Comparison of ENCODE assay signal across 7 mouse cellular contexts in genomic region chr12:24830766-24831152, GRCm38 (mm10). TPM values are rescaled to one million over a fixed set of nuclear protein-coding genes. Genes with fewer than 3 reads are reported as not detected.
DNase-seq lines count a peak whose midpoint lies in the region; ATAC-seq and TF ChIP-seq lines count a peak whose summit lies in the region.

Mboat2 (plus strand) TSS chr12:24830879.

- no peaks in the 10 kb centered on the region for H3K79me2 ChIP-seq in macrophage (ENCODE audit: inconsistent target)

- in situ Hi-C loops in ES-E14 (cut with MboI; ENCODE audit: low sequenced_read_pairs in 2 of 2, unreplicated experiment in 2 of 2): loop anchor here in 1 of 2 experiments (10.0 kb wide), 1 partner anchor 64 kb away; no protein-coding TSS in a partner anchor

- H3K36me3 ChIP-seq in ES-E14 (ENCODE audit: control insufficient read depth, insufficient read depth, low read length, poor library complexity, severe bottlenecking) (no peaks in the 10 kb centered on the region), macrophage (ENCODE audit: inconsistent target) (no peaks in the 10 kb centered on the region)
- no peaks in the 10 kb centered on the region for H3K36me3 ChIP-seq in forebrain, embryonic 13.5 days (ENCODE audit: poor library complexity, severe bottlenecking)
- no peaks in the 10 kb centered on the region for H3K36me3 ChIP-seq in hindbrain, postnatal 0 days (ENCODE audit: insufficient read depth, low read length)

- H3K4me2 ChIP-seq in forebrain, embryonic 13.5 days: peak within 1 kb of the TSS; percentile 70
- peak within 1 kb of the TSS; percentile 62 for H3K4me2 ChIP-seq in hindbrain, postnatal 0 days (ENCODE audit: low read depth, low read length)

- no peaks in the 10 kb centered on the region for H3K27me3 ChIP-seq in forebrain, embryonic 13.5 days
- no peaks in the 10 kb centered on the region for H3K27me3 ChIP-seq in hindbrain, postnatal 0 days (ENCODE audit: insufficient read depth, low read length)

- H3K4me3 ChIP-seq in ES-E14 (ENCODE audit: insufficient read depth in 1 of 2, low read depth in 1 of 2, low read length in 2 of 2, poor library complexity in 1 of 2, severe bottlenecking in 1 of 2) (peak within 1 kb of the TSS; percentile 93 to 94), macrophage (ENCODE audit: inconsistent target) (peak within 1 kb of the TSS; percentile 6; the same call in 1 of the 2 replicates)
- peak within 1 kb of the TSS; percentile 88 for H3K4me3 ChIP-seq in forebrain, embryonic 13.5 days
- H3K4me3 ChIP-seq in hindbrain, postnatal 0 days (ENCODE audit: low read length): peak within 1 kb of the TSS; percentile 90

- intact Hi-C loops in left cerebral cortex, postnatal 10 days (cut with DNase I): loop anchor here (5.0 kb wide), 2 partner anchors 117 to 118 kb away; no protein-coding TSS in a partner anchor

- H3K9me3 ChIP-seq in ES-E14 (ENCODE audit: control insufficient read depth, insufficient read depth, low read depth, low read length): no peaks in the 10 kb centered on the region
- no peaks in the 10 kb centered on the region for H3K9me3 ChIP-seq in forebrain, embryonic 13.5 days (replicated peaks)
- H3K9me3 ChIP-seq in hindbrain, postnatal 0 days (ENCODE audit: low read length): no peaks in the 10 kb centered on the region

- peak within 1 kb of the TSS; percentile 65; the same call in 1 of the 2 replicates for H3K27ac ChIP-seq in ES-E14 (ENCODE audit: insufficient read depth, low read depth, low read length, poor library complexity, severe bottlenecking)
- H3K27ac ChIP-seq in forebrain, embryonic 13.5 days: peak within 1 kb of the TSS; percentile 98
- peak within 1 kb of the TSS; percentile 95 for H3K27ac ChIP-seq in hindbrain, postnatal 0 days
- no peak within 1 kb of the TSS for H3K27ac ChIP-seq in macrophage

- ATAC-seq in forebrain, embryonic 13.5 days: peak; percentile 48
- no peak; the same call in 1 of the 2 replicates for ATAC-seq in hindbrain, postnatal 0 days

- DNase-seq in ES-E14 (ENCODE audit: low read depth, low spot score): peak; percentile 30
- DNase-seq in adrenal gland, adult 2 months: peak; percentile 64
- DNase-seq in hindbrain, postnatal 0 days (ENCODE audit: low spot score): peak; percentile 60
- DNase-seq in left cerebral cortex, postnatal 10 days (ENCODE audit: extremely low spot score in 1 of 2, low spot score in 2 of 2): peak in 1 of 2 experiments; percentile 70
- DNase-seq in spleen, adult 12 weeks (ENCODE audit: low spot score): peak; percentile 39

- H3K4me1 ChIP-seq in ES-E14 (ENCODE audit: control insufficient read depth in 2 of 2, insufficient read depth in 2 of 2, low read length in 2 of 2, poor library complexity in 1 of 2): peaks cover 0 to 3% of the 10 kb centered on the region in 2 experiments; a peak in 1 of 4 replicates
- peaks cover 47% of the 10 kb centered on the region for H3K4me1 ChIP-seq in forebrain, embryonic 13.5 days
- peaks cover 7% of the 10 kb centered on the region; the same call in 1 of the 2 replicates for H3K4me1 ChIP-seq in hindbrain, postnatal 0 days (ENCODE audit: insufficient read depth, low read length)

- no peak for TF ChIP-seq CTCF in hindbrain, postnatal 0 days (IDR thresholded peaks at IDR 0.05; ENCODE audit: low read depth)

- under 1% methylated on average over 24 of the region's 24 CpGs for WGBS in forebrain, embryonic 13.5 days
- WGBS in hindbrain, postnatal 0 days: under 1% methylated on average over 24 of the region's 24 CpGs
- 2% methylated on average over 21 of the region's 24 CpGs for WGBS in macrophage (ENCODE audit: missing documents)

- peak within 1 kb of the TSS; percentile 88 for H3K9ac ChIP-seq in ES-E14 (ENCODE audit: insufficient read depth, low read depth, low read length, poor library complexity, severe bottlenecking)
- H3K9ac ChIP-seq in forebrain, embryonic 13.5 days: peak within 1 kb of the TSS; percentile 97
- peak within 1 kb of the TSS; percentile 95 for H3K9ac ChIP-seq in hindbrain, postnatal 0 days (replicated peaks; ENCODE audit: low read length)

TF ChIP-seq in ES-E14, 5 proteins besides CTCF, POLR2A, EP300 and RAD21:
- TF ChIP-seq ZC3H11A (IDR thresholded peaks at IDR 0.05; ENCODE audit: borderline replicate concordance, low read depth, low read length) (no peak), ZNF384 (IDR thresholded peaks at IDR 0.05; ENCODE audit: low read depth, low read length) (no peak), MAFK (IDR thresholded peaks at IDR 0.05; ENCODE audit: insufficient read depth, low read depth, low read length) (no peak)
TF ChIP-seq in ES-E14: peak in this region for 0.

RNA-seq across cellular contexts. Expression of gene Mboat2, which starts in this region (rescaled TPM):
- 16.0 and 29.5 TPM in 2 replicates for total RNA-seq in ES-E14 (2012; rRNA removed)
- total RNA-seq in adrenal gland, adult 2 months (2021): 10 to 100 TPM; 12.5 to 23.0 TPM
- polyA plus RNA-seq in adrenal gland, adult 2 months (2012; rRNA removed): 3.5 and 4.2 TPM in 2 replicates
- polyA plus RNA-seq in forebrain, embryonic 13.5 days (2015; fragmentation: Nextera tagmentation; extraction: Ambion mirVana): 61.0 and 66.5 TPM in 2 replicates
- total RNA-seq in hindbrain, postnatal 0 days (2014; rRNA removed): 60.2 and 67.7 TPM in 2 replicates
- polyA plus RNA-seq in hindbrain, postnatal 0 days (2015; fragmentation: Nextera tagmentation; extraction: Ambion mirVana): 73.0 and 77.0 TPM in 2 replicates
- total RNA-seq in left cerebral cortex, postnatal 10 days (2021): 10 to 100 TPM; 59.9 to 64.3 TPM
- total RNA-seq in macrophage (2018; cell fraction: chromatin; rRNA removed): under 1 TPM in 1 of 26 experiments, not detected in 25; 0.92 TPM
- total RNA-seq in macrophage (2018; cell fraction: cytosol; rRNA removed): not detected
- total RNA-seq in macrophage (2018; cell fraction: nucleus; rRNA removed): not detected
- not detected in 3 replicates for polyA plus RNA-seq in macrophage (2018)

Comparison
In these comparisons a context has a peak if more than half of its experiments do, and no peak if none do; other contexts are left out.
1. RNA of gene Mboat2 (polyA plus RNA-seq): 73.0 to 77.0 TPM in hindbrain, postnatal 0 days and 61.0 to 66.5 TPM in forebrain, embryonic 13.5 days; 3.5 to 4.2 TPM in adrenal gland, adult 2 months and not detected in macrophage; every median in the first group is over 10 times any median in the second.
2. H3K4me3 ChIP-seq: peak in every context shown above with its lines; median percentile 94 in ES-E14; 90 in hindbrain, postnatal 0 days; 88 in forebrain, embryonic 13.5 days; 6 in macrophage.
3. Peak in every context shown above with its lines, with median percentiles within 50 percentile points of each other: H3K9ac ChIP-seq.